Mouse (Mus musculus) 3134 (cell line): Measurements from ENCODE around the gene Hormad1.
"Not testable (repeated sequence)": the region's sequence is repeated elsewhere in the genome, so short reads cannot be mapped to it uniquely, and the experiment has no call there.

ENCODE experiments used
- DNase-seq: peaks from one replicate; pipeline ENCODE4 v3.0.0-alpha.2; 2011; ENCODE audit warnings: low spot score; ENCODE audit not compliant: insufficient read length; ENCODE audit errors: extremely low read depth

Hormad1 gene

GRCm38 (mm10) chr3:95560738-95561137 lies 1.3 kb downstream of the Hormad1 start:
- DNase-seq = no peak

DNA sequence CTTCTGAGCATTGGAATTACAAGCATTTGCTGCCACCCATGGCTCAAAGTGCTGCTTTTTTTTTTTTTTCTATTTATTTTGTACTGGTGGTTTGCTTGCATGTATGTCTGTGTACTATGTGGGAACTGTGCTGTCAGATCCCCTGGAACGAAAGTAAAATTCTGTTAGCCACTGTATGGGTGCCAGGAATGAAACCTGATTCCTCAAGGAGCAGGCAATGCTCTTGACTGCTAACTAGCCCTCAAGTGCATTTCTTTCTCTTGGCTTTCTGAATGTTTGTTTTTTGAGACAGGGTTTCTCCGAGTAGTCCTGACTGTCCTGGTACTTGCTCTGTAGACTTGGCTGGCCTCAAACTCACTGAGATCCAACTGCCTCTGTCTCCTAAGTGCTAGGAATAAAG lies 2.3 kb downstream of the Hormad1 start:
- DNase-seq = peak; percentile 12

GRCm38 (mm10) chr3:95569585-95569984 lies 10.1 kb downstream of the Hormad1 start:
- DNase-seq = no peak

DNA sequence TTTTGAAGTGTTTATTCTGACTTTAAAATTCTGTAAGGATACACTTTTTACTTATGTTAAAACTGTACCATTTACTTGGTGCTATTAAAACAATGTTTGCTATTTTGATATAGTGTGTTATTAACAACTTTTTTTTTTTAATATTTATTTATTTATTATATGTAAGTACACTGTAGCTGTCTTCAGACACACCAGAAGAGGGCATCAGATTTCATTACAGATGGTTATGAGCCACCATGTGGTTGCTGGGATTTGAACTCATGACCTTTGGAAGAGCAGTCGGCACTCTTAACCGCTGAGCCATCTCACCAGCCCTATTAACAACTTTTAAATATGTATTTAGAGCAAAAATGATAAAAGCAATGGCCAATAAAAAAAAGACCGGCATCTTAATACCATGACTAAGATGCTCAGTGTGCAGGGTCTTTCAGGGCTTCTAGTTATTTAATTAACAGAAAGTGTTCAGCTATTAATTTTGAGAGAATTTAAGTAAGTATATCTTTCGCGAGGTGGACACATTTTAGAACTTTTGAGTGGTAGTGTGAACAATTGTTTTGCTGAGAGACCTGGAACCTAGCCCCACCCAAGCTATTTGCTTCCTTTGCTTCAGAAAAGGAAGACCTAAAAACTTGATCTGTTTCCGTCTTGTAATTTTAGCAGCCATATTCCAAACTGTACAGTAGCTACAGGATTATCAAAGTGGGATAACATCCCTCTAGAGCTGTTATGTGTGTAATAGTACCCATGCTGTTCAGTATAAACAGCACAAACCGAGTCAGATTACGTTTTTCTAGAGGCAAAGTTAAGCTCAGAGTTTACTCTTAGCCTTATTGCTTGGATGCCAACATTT lies 28.5 kb downstream of the Hormad1 start:
- no peak for DNase-seq

- DNase-seq = peak; percentile 88
These were observed 29.2 kb downstream of the Hormad1 start, which contains the start of gene Golph3l for GRCm38 (mm10) chr3:95588604-95589086. TSS of gene Golph3l (plus strand) at chr3:95588934.

- DNase-seq = no peak
These were observed 39.3 kb downstream of the Hormad1 start for GRCm38 (mm10) chr3:95598734-95599133.

DNA sequence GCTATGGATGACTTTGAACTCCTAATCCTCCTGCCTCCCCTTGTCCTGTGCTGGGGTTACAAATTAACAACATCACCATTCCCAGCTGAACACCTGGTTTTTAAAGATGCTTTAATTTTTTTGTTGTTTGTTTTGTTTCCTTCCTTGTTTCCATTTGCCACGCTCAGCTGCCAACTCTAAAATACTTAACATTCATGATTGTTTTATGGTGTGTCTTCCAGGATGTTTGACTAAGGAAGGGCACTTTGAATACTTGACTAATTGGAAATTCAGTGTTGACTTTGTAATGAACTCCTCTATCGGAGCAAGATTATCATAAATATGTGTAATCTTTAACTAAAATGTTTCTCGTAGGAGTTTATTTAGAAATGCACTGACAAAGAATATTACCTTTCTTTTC lies 41.8 kb downstream of the Hormad1 start:
- DNase-seq = no peak

DNA sequence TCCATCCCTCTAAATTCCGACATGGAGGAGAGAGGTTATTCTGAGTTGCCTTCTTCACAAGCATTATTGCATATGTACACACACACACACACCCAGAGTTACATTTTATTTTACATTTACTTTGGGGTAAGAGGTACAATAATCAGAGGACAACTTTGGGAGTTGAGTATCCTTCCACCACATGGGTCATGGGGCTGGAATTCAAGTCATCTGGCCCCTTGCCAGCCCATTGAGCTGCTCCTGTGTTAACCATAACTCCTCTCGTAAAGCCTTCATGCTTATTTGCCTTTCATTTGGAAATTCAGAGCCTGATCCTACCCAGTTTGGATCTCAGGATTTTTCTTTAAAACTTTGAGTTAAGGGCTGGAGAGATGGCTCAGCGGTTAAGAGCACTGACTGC lies 46.6 kb downstream of the Hormad1 start:
- DNase-seq = peak; percentile 13

DNA sequence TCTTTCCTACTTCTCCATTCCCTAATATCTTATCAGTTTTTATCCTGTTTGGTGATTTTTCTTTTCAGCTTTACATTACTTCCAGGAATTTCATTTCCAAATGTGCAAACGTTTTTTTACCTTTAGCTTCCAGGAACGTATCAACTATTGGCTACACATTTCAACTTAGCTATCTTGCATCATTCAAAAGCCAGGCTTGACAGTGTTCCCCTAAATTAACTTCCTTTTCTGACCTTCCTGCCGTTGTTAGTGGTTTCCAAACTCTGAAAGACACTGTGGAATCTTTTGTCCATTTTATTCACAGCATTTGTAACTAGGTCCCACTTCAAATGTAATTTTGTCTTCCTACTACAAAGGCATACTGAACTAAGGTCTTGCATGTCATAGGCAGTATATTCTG lies 49.7 kb downstream of the Hormad1 start:
- no peak for DNase-seq

GRCm38 (mm10) chr3:95613996-95614395 lies 54.5 kb downstream of the Hormad1 start:
- no peak for DNase-seq

GRCm38 (mm10) chr3:95618511-95618910 lies 59.0 kb downstream of the Hormad1 start:
- DNase-seq = no peak

DNA sequence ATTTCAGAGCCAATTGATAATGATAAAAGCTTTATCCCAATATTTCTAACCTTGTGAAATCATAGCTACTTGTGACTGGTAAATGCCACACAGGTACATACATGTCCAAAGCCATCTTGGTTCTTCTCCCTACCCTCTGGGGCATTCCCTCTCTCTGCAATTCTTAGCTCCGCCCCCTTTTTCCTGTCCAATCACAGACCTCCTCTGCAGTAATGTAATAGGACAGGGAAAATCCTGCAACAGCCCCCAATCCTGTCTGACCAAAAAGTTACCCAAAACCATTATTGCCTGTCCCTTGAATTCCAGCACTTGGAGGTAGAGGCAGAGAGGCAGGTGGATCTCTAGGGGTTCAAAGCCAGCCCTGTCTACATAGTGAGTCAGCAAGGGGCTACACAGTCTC lies 61.8 kb downstream of the Hormad1 start:
- DNase-seq = no peak

- not testable (repeated sequence) for DNase-seq
These were observed 62.9 kb downstream of the Hormad1 start for GRCm38 (mm10) chr3:95622421-95622820.

- no peak for DNase-seq
These were observed 64.1 kb downstream of the Hormad1 start for GRCm38 (mm10) chr3:95623551-95623950.

DNA sequence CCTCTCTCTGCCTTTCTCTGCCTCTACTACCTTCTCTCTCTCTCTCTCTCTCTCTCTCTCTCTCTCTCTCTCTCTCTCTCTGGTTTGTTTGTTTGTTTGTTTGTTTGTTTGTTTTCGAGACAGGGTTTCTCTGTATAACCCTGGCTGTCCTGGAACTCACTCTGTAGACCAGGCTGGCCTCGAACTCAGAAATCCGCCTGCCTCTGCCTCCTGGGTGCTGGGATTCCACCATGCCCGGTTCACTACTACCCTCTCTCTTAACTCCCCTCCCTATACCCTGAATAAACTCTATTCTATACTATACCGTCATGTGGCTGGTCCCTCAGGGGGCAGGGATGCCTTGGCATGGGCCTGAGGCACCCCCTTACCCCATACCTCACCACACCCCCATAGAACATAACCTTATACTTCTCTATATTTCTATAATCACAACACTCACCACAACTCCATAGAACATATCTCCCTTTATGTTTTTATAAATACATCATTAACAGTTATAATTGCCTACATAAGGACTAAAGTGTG lies 64.6 kb downstream of the Hormad1 start:
- not testable (repeated sequence) for DNase-seq

DNA sequence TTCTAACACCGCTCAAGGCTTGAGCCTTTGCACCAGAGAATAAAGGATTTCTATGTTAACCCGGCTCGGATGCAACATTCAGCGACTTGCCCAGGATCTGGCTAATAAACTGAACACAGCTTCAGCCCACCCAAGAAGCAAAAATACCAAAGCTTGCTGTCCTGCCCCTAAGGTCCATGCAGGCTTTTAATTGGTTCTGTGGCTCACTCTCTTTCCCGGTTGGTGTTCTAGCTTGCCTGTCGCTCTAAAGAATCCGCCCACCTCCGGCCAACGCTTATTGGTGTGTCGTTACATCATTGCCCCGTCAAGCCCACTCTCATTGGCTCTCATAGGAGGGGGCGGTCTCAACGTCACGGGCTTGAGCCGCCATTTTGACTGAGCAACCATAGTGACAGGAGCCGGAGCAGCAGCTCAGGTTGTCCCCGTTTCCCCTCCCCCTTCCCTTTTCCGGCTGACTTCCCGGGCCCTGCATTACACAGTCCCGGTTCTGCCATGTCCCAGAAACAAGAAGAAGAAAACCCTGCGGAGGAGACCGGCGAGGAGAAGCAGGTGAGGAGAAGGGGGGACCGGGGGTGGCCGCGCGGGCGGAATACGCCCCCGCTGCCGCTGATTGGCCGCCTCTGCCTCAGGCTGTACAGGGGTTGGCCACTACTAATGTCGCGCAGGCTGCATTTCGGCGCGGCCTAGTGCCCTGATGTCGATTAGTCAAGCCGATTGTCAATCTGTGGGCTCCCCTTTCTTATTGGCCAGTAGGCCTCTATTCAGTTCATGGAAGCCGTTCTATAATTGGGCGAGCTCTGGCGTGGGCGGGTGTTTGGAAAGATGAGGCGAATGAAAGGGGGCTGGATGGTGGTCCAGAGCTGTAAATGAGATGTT lies 65.4 kb downstream of the Hormad1 start, which contains the start of gene Ensa:
Ensa (plus strand) TSS at position 366 of the 876 bp plus-strand sequence.
- DNase-seq = peak; percentile 96

- DNase-seq = no peak
These were observed 68.3 kb downstream of the Hormad1 start for GRCm38 (mm10) chr3:95627763-95628162.

DNA sequence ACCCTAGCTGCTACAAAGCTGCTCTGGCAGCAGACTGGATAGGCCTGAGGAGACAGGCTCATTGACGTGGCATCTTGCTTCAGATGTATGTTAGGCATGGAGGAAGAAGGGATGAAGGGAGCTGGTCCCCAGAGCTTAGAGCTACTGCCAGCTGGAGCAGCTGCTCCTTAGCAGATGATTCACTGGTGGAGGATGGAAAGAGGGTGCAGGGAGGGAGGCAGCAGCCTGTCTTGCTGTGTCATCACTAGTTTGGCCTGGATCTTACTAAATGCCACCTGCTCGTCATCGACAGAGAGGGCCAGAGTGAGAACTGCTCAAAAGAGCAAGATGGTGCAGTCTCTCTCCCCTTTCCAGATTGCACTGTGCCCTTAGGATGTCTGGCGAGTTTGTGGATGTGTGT lies 70.3 kb downstream of the Hormad1 start:
- peak; percentile 33 for DNase-seq

- DNase-seq = no peak
These were observed 71.4 kb downstream of the Hormad1 start for GRCm38 (mm10) chr3:95630856-95631255.

DNA sequence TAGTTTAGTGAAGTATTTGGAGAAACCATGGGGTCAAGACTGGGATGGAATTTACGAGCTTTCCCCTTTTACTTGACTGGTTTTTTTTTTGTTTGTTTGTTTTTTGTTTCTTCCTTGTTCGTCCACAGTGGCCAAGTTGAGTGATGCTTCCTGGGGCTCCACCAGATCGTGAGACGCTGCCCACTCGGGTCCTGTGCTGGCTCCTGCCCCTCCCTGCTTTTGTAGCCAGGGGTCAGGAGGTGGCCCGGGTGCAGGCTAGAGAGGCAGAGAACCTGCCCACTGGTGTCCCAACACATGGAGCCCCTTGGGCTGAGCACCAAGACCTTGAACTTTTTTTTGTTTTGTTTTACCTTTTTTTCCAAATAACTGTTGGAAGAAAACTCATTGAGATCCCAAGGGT lies 71.8 kb downstream of the Hormad1 start:
- DNase-seq = no peak
